Mouse (Mus musculus) midbrain, embryonic 13.5 days (tissue): ENCODE measurements around the gene Serac1. TPM values are rescaled to one million over a fixed set of nuclear protein-coding genes. Genes with fewer than 3 reads are reported as not detected.

Experiments
- ATAC-seq: fragments of 200-750 bp; cut with Nextera tagmentation; 2 replicates; pipeline ENCODE4 v1.8.0; 2017; ENCODE audit warnings: mild to moderate bottlenecking, moderate TSS enrichment, moderate library complexity
- H3K27ac ChIP-seq: fragments of 300-500 bp; sonication (generic); 2 replicates; pipeline ENCODE4 v1.5.1; 2015; ENCODE audit warnings: inconsistent platforms, mild to moderate bottlenecking, moderate library complexity
- H3K27me3 ChIP-seq: fragments of 300-500 bp; sonication (generic); 2 replicates; pipeline ENCODE4 v1.6.1; 2015; ENCODE audit warnings: mild to moderate bottlenecking, inconsistent platforms
- H3K36me3 ChIP-seq: fragments of 300-500 bp; sonication (generic); 2 replicates; pipeline ENCODE4 v1.6.1; 2015; ENCODE audit warnings: mild to moderate bottlenecking, inconsistent platforms
- H3K4me1 ChIP-seq: fragments of 300-500 bp; sonication (generic); replicated peaks from 2 replicates; pipeline ENCODE4 v1.6.1; 2015; ENCODE audit warnings: inconsistent platforms
- H3K4me2 ChIP-seq: fragments of 300-500 bp; sonication (generic); replicated peaks from 2 replicates; pipeline ENCODE4 v1.6.1; 2015; ENCODE audit warnings: moderate library complexity, mild to moderate bottlenecking, inconsistent platforms
- H3K4me3 ChIP-seq: fragments of 300-500 bp; sonication (generic); replicated peaks from 2 replicates; pipeline ENCODE4 v1.5.1; 2015; ENCODE audit warnings: mild to moderate bottlenecking, inconsistent platforms
- H3K9ac ChIP-seq: fragments of 300-500 bp; sonication (generic); replicated peaks from 2 replicates; pipeline ENCODE4 v1.6.1; 2015; ENCODE audit warnings: mild to moderate bottlenecking, inconsistent platforms
- H3K9me3 ChIP-seq: fragments of 300-500 bp; sonication (generic); 2 replicates; pipeline ENCODE4 v1.6.1; 2016; ENCODE audit warnings: mild to moderate bottlenecking, inconsistent platforms
- WGBS: fragments of 180-500 bp; shearing (Covaris S2); methylation state at CpG from one replicate; pipeline ENCODE4 v1.1.7; 2015; 5-methylcytosine and 5-hydroxymethylcytosine counted together
- polyA plus RNA-seq: library from polyadenylated mRNA; unstranded; fragments of >200 nt; fragmentation: Nextera tagmentation; extraction: Ambion mirVana; gene quantifications from 2 replicates; pipeline ENCODE4 v1.2.1, GENCODE M21; 2015

Serac1 gene
- polyA plus RNA-seq, 1 experiment from 2014 or later: 10.9 TPM

DNA sequence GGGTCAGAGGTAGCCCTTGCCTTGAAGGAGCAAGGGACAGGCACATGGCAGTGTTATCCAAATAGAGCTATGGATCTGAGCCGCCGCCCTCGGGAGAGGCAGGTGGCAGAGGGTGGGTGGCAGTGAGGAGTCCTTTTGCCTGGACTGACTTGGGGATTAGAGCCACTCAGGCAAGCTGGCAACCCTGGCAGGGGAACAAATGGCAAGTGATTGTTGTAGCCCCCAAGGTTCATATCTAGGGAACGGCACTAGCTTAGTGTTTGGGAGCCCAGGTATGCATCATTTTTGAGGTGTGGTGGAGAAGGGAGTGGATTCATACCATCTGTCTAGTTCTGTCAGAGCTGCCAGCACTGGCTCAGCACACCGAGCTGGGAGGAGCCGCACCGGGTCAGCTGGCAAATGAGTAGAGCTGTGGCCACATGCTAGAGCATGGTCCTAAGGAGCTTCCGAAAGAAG is 78.6 kb downstream of the Serac1 start:
- H3K4me2 ChIP-seq: no peak overlapping the region
- no peaks in the 10 kb centered on the region for H3K36me3 ChIP-seq
- H3K27me3 ChIP-seq: no peaks in the 10 kb centered on the region
- no peaks in the 10 kb centered on the region for H3K9me3 ChIP-seq
- no peak for ATAC-seq
- H3K27ac ChIP-seq: no peak overlapping the region
- H3K9ac ChIP-seq: no peak overlapping the region
- WGBS: 87% methylated on average over 8 of the region's 8 CpGs
- no peak overlapping the region for H3K4me3 ChIP-seq
- peaks cover 8% of the 10 kb centered on the region; the same call in 1 of the 2 replicates for H3K4me1 ChIP-seq

DNA sequence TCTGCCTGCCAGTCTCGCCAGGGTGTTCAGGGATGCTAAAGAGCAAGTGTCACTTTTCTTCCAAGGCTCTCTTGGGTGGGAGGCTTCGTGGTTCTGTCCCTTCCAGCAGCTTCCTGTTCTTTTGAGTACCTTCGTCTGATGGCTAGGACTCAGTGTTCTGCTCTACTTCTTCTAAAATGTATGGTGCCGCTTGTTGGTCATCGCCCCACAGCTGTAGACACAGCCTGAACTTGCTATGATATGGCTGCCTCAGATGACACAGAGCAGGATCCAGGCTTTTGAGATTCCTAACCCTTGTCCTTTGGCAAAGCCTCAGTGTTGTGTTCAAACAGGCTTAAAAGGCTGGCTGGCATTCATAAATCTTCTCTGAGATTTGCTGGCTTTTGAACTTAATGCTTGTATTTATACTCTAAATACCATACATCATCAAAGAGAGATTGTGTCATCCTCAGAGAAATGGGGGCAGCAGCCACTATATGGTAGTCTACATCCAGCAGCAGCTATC is 80.5 kb downstream of the Serac1 start:
- H3K4me3 ChIP-seq: no peak overlapping the region
- no peak for ATAC-seq
- H3K4me2 ChIP-seq: no peak overlapping the region
- no peak overlapping the region for H3K9ac ChIP-seq
- H3K27ac ChIP-seq: no peak overlapping the region
- no peaks in the 10 kb centered on the region for H3K27me3 ChIP-seq
- 76% methylated on average over 5 of the region's 5 CpGs for WGBS
- H3K9me3 ChIP-seq: no peaks in the 10 kb centered on the region
- no peaks in the 10 kb centered on the region for H3K36me3 ChIP-seq
- H3K4me1 ChIP-seq: no peaks in the 10 kb centered on the region

DNA sequence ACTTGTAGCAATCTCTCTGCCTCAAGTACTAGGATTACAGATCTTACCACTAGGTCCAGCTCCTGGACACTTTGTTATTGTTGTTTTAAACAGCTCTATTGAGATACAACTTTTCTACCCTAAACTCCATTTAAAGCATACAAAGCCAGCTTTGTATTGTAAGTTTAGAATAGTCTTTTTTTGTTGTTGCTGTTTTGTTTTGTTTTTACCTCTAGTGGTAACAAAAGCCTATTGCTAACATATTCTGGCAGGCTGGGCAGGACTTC is 81.4 kb downstream of the Serac1 start:
- Histone ChIP-seq H3K4me1 (no peaks in the 10 kb centered on the region), H3K9ac (no peak overlapping the region), H3K4me2 (no peak overlapping the region), H3K36me3 (no peaks in the 10 kb centered on the region), H3K4me3 (no peak overlapping the region), H3K9me3 (no peaks in the 10 kb centered on the region), H3K27me3 (no peaks in the 10 kb centered on the region), H3K27ac (no peak overlapping the region)
- no peak for ATAC-seq

DNA sequence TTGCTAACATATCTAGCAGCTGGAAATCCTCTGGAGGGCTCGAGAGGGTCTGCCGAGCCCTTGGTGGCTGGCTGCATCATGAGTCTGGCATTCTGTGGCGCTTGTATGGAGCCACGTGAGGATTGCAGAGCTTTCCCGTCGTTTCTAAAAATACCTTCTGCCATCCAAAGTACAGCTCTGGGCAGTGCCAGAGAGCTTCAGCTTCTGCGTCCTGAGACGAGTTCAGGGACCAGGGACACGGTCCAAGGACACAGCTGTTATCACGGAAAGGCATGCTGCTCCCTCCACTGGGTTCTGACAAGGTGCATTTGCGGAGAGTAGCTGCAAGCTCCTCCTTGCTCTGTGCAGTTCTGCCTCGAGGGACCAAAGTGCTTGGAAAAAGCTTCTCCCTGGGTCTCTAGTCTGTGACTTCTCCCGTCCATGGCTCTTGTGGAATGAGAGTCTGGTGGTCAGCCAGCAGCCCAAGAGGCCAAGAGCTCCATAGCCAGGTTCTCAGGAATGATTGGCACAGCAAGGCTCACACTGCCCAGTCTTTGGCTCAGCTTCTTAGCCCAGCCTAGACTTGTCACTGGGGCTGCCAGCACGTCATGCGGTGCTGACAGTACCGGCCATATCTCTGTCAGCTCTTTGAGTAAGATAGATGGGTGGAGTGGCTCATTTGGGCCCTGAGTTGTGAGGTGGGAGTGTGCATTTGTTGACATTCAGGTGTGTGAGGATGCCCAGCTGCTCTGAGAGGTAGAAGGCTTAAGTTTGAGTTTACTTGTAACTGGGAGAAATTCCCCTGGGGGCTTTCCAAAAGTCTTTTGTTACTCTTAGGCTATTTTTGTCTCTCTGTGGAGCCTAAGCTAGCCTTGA is 81.9 kb downstream of the Serac1 start:
- Histone ChIP-seq H3K9ac (no peak overlapping the region), H3K4me2 (no peak overlapping the region), H3K9me3 (no peaks in the 10 kb centered on the region), H3K4me3 (no peak overlapping the region), H3K27ac (no peak overlapping the region), H3K4me1 (no peaks in the 10 kb centered on the region), H3K36me3 (no peaks in the 10 kb centered on the region), H3K27me3 (no peaks in the 10 kb centered on the region)
- WGBS: 79% methylated on average over 16 of the region's 16 CpGs
- no peak for ATAC-seq

DNA sequence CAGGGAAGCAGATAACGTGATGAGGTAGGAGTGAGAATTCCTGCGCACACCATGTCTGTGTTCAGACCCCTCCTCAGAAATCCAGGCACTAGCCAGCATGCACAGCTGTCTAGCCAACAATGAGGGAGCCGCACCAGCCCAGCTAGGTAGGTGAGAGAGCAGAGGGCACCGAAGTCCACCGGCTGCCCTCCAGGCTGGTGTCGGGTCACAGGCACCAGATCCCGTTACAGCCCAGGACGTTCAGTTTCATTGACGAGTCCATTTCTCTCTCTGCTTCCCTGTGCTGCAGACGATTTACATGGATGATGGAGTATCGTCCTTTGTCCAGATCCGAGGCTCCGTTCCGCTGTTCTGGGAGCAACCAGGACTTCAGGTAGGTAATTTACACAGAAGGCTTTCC is 83.0 kb downstream of the Serac1 start:
- Histone ChIP-seq H3K27me3 (no peaks in the 10 kb centered on the region), H3K4me2 (no peak overlapping the region), H3K27ac (no peak overlapping the region), H3K4me1 (no peaks in the 10 kb centered on the region), H3K9ac (no peak overlapping the region), H3K36me3 (no peaks in the 10 kb centered on the region), H3K4me3 (no peak overlapping the region), H3K9me3 (no peaks in the 10 kb centered on the region)
- no peak for ATAC-seq
- WGBS: 89% methylated on average over 14 of the region's 14 CpGs

DNA sequence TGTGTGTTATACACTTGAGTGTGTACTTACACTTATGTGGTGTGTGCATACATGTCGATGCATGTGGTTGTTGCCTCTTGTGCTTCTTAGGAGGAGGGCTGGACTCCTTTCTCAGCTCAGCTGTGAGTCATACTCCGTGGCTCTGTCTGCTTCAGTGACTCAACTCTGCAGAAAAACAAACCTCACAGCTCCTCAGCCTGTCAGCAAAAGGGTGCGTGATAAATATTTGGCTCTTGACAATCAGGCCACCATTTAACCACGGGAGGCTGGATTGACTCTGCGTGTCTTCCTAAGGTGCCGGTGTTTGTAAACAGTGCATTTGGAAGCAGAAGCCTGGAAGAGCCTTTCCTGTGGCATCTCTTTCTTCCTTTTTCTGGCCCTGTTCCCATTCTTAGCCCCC is 84.9 kb downstream of the Serac1 start:
- Histone ChIP-seq H3K27ac (no peak overlapping the region), H3K4me3 (no peak overlapping the region), H3K4me1 (no peaks in the 10 kb centered on the region), H3K4me2 (no peak overlapping the region), H3K36me3 (no peaks in the 10 kb centered on the region), H3K27me3 (no peaks in the 10 kb centered on the region), H3K9ac (no peak overlapping the region), H3K9me3 (no peaks in the 10 kb centered on the region)
- WGBS: 89% methylated on average over 6 of the region's 6 CpGs
- ATAC-seq: no peak

DNA sequence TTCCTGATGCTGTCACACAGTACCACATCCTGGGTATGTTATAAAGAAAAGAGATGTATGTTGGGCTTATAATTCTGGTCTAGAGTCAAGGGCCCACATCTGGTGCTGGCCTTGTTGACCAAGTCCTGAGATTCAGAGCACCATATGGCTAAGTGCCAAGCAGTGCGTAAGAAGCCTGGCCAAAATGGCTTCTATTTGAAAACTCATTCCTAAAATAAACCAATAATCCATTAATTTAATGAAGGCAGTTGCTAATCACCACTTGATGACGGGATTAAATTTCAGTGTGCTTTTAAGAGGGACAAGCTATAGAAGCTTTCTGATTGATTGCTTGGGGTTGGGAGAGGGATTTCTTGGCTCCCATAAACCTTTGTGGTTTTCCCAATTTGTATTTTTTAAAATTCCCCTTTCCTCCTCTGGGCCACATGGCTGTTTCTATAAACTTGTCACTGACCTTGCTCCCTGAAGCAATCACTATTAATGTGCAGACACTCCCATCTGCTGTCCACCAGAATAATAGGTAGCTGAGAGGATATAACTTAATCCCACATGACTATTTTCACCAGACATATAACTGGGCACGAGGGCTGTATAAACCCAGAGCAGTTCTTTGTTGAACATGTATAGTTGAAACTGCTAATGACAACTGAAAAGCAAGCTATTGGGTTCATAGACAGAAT is 85.8 kb downstream of the Serac1 start:
- Histone ChIP-seq H3K4me3 (no peak overlapping the region), H3K9me3 (no peaks in the 10 kb centered on the region), H3K36me3 (no peaks in the 10 kb centered on the region), H3K9ac (no peak overlapping the region), H3K4me2 (no peak overlapping the region), H3K27ac (no peak overlapping the region), H3K27me3 (no peaks in the 10 kb centered on the region), H3K4me1 (no peaks in the 10 kb centered on the region)
- ATAC-seq: no peak
- WGBS: 80% methylated on average over 3 of the region's 3 CpGs

DNA sequence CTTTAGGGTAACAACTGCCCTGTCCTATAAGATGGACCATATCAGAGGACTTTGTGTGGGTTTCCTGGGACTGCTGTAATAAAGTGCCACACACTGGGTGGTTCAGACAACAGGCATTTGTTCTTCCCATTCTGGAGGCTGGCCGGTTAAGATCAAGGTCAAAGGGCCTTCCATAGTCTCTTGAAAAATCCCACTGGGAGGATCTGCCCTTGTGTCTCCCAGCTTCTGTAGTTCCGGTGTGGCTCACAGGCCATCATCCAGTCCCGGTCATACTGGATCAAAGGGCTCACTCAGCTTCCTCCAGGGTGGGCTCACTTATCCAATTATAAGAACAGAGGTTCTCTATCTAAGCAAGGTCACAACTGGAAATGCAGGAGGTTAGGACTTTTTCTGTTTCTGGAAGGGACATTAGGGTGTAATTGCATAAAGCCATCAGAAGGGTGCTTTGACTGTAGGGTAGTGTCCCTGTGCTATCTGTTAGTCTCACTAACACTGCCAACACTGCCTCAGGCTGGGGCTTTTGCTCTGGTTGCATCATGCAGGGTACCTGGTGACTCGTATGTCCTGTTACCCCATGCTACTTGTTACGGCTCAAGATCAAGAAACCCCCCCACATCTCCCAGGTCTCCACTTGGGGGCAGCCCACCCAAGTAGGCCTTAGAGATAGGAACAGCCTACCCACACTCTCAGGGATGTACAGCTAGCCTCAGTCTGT is 86.5 kb downstream of the Serac1 start:
- peaks cover 3% of the 10 kb centered on the region for H3K4me1 ChIP-seq
- WGBS: 72% methylated on average over 5 of the region's 5 CpGs
- no peak overlapping the region for H3K4me3 ChIP-seq
- no peaks in the 10 kb centered on the region for H3K36me3 ChIP-seq
- H3K9ac ChIP-seq: no peak overlapping the region
- no peak overlapping the region for H3K4me2 ChIP-seq
- no peak overlapping the region for H3K27ac ChIP-seq
- no peaks in the 10 kb centered on the region for H3K9me3 ChIP-seq
- no peak for ATAC-seq
- H3K27me3 ChIP-seq: no peaks in the 10 kb centered on the region

Other genes starting within 250 kb of the Serac1 start
- gene Snx9, start 238.4 kb downstream of the Serac1 start, polyA plus RNA-seq: 6.6 and 7.4 TPM in 2 replicates
- 0.28 and 0.36 TPM in 2 replicates for gene Synj2, start 138.5 kb downstream of the Serac1 start, polyA plus RNA-seq
- 202 and 216 TPM in 2 replicates for gene Gtf2h5, start within 50 bp of the Serac1 start, polyA plus RNA-seq
- 154 and 171 TPM in 2 replicates for gene Tulp4, start 26.7 kb upstream of the Serac1 start, polyA plus RNA-seq
- 32.5 and 33.7 TPM in 2 replicates for gene Tmem181a, start 177.1 kb upstream of the Serac1 start, polyA plus RNA-seq
- 48.2 and 53.2 TPM in 2 replicates for gene Dynlt1a, start 237.8 kb upstream of the Serac1 start, polyA plus RNA-seq